Mouse (Mus musculus) heart, postnatal 10 days (tissue): ENCODE measurements around the gene Mgll. TPM values are rescaled to one million over a fixed set of nuclear protein-coding genes. Genes with fewer than 3 reads are reported as not detected.

Source experiments
- DNase-seq, 2 experiments: peaks; one replicate each; pipeline ENCODE4 v3.0.0; 2021
- intact Hi-C: fragments of 180-260 bp; cut with DNase I; formaldehyde crosslinking; loops from one replicate; pipeline ENCODE4 v1.15.1; 2025
- total RNA-seq, 2 experiments: library from RNA; stranded (reverse); gene quantifications; 2 replicates each; pipeline ENCODE4 v1.2.3; 2021

The Mgll gene
- total RNA-seq, 2 experiments from 2014 or later = 187 to 225 TPM

DNA sequence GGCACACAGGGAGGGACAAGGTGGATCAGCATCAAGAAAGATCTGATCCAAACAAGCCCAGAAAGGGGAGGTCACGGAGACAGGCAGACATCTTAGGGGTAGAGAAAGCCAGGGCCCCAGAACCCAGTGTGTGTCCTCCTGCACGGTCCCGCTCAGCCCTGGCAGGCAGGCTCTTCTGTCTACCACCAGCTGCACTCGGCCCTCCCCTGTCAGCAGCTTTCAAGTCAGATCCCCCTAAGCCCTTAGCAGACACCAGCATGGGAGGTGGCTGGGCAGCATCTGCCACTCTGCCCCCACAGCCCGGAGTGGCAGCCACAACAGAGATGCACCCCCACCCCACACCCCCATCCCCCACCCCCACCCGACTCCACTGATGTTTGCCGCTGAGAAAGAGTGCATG lies 148.6 kb downstream of the Mgll start:
- DNase-seq = no peak
- intact Hi-C loops = no loop called here

DNA sequence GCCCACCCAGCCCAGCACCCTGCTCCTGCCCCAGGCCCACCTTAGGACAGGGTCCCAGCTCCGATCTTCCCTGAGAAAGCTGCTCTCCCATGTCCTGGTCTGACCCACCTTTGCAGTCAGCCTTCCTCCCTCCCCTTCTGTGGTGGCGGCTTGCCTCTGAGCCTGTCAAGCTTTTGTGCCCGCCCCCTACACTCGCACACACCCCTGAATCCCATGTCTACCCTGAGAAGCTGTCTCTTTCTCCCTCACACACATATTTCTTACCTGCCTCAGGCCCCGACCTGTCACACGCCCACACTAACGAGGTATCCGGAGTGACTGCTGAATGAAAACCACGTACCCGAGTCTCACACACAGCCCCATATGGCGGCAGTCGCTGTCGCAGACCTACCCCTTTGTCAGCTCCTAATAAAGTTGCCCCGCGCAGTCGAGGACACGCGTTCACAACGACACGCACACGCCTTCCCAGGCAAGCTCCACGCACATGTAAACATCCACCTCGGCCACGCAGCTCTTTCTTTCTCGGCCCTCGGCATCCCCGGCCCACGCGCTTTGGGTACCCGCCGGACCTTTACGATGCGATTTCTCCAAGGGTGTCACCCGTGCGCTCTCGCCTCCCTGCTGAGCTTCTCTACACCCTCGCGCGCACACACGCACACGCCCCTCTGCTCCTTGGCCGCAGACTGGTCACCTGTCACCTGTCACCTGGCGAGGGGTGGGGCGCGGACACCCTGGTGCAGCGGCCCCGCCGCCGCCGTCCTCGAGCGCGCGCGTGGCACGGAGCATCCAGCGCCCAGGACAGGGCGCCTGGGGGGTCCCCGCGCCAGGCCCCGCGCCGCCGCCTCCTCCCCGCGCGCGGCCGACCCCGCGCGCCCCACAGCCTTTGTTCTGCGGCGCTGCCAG lies 150.0 kb downstream of the Mgll start:
- peak; percentile 40 to 47 for DNase-seq
- intact Hi-C loops = no loop called here

DNA sequence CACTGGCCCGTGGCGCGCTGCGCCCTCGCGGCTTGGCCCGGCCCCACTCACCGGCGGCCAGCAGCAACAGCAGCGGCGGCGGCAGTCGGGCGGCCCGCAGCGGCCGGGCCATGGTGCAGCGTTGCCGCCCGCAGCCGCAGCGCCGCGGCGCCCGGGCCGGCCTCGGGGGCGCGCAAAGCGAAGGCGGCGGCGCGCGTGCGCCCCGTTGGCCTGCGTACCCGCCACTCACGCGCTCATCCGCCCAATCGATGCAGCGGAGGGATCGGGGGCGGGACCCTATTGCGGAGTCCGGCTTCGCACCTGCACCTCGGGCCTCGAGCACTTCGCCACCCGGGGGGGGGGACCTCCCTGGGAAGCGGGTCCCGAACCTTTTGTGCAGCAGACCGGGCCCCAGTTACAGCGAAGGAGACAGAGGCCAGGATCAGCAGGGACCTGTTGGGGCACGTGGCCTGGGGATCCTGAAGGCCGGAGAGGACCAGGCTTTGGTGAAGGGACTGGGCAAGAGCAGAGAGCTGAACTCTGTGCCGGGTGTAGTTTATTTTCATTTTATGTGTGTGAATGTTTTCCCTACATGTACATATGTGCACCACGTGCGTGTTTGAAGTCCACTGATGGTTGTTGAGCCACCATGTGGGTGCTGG lies 150.8 kb downstream of the Mgll start, which contains the start of gene Podxl2:
Gene Podxl2 (minus strand): TSS at position 177 of the 641 bp plus-strand sequence.
- intact Hi-C loops = no loop called here
- DNase-seq = peak; percentile 85 to 86

Other genes starting within 250 kb of the Mgll start
- gene Sec61a1, start 205.5 kb upstream of the Mgll start, total RNA-seq = 10 to 100 TPM; 89.4 to 89.9 TPM
- gene Kbtbd12, start 86.5 kb upstream of the Mgll start, total RNA-seq = 10 to 100 TPM; 23.6 to 28.8 TPM
- gene Abtb1, start 117.6 kb downstream of the Mgll start, total RNA-seq = 10 to 100 TPM; 18.7 to 21.0 TPM
- 10 to 100 TPM; 49.9 to 54.8 TPM for gene Podxl2, start 150.6 kb downstream of the Mgll start, total RNA-seq
- gene Mcm2, start 174.4 kb downstream of the Mgll start, total RNA-seq = 10 to 100 TPM; 36.7 to 48.8 TPM
- gene Tpra1, start 177.8 kb downstream of the Mgll start, total RNA-seq = 10 to 100 TPM; 31.8 to 34.3 TPM